Mouse (Mus musculus) liver, postnatal 0 days (tissue): ENCODE measurements around the gene Fes. TPM values are rescaled to one million over a fixed set of nuclear protein-coding genes. Genes with fewer than 3 reads are reported as not detected.

Source experiments
- ATAC-seq: fragments of 200-750 bp; cut with Nextera tagmentation; 2 replicates; pipeline ENCODE4 v1.8.0; 2017; ENCODE audit warnings: mild to moderate bottlenecking, moderate library complexity
- DNase-seq: peaks from one replicate; pipeline ENCODE4 v3.0.0-alpha.2; 2016
- H3K27ac ChIP-seq: fragments of 300-500 bp; sonication (generic); 2 replicates; pipeline ENCODE4 v1.5.1; 2014; ENCODE audit warnings: antibody characterized with exemption, moderate library complexity, mild to moderate bottlenecking, low read depth
- H3K27me3 ChIP-seq: fragments of 300-500 bp; sonication (generic); 2 replicates; pipeline ENCODE4 v1.6.1; 2014; ENCODE audit warnings: low read length, control low read depth, mixed read lengths; ENCODE audit not compliant: insufficient read depth
- H3K36me3 ChIP-seq: fragments of 300-500 bp; sonication (generic); replicated peaks from 2 replicates; pipeline ENCODE4 v1.6.1; 2014; ENCODE audit warnings: mild to moderate bottlenecking, control low read depth, low read length, moderate library complexity, mixed read lengths; ENCODE audit not compliant: insufficient read depth
- H3K4me1 ChIP-seq: fragments of 300-500 bp; sonication (generic); 2 replicates; pipeline ENCODE4 v1.6.1; 2014; ENCODE audit warnings: antibody characterized with exemption, mild to moderate bottlenecking, control low read depth; ENCODE audit not compliant: insufficient read depth
- H3K4me2 ChIP-seq: fragments of 300-500 bp; sonication (generic); 2 replicates; pipeline ENCODE4 v1.6.1; 2014; ENCODE audit warnings: low read depth, mild to moderate bottlenecking, low read length, moderate library complexity, mixed read lengths
- H3K4me3 ChIP-seq: fragments of 300-500 bp; sonication (generic); 2 replicates; pipeline ENCODE4 v1.5.1; 2014; ENCODE audit warnings: low read depth, low read length
- H3K9ac ChIP-seq: fragments of 300-500 bp; sonication (generic); replicated peaks from 2 replicates; pipeline ENCODE4 v1.6.1; 2014; ENCODE audit warnings: mild to moderate bottlenecking, moderate library complexity
- H3K9me3 ChIP-seq: fragments of 300-500 bp; sonication (generic); 2 replicates; pipeline ENCODE4 v1.6.1; 2016; ENCODE audit warnings: mild to moderate bottlenecking, control low read depth, low read length, mixed read lengths
- CTCF ChIP-seq: sonication (generic); IDR thresholded peaks from 2 replicates; pipeline ENCODE4 v1.5.1; 2016; ENCODE audit warnings: antibody characterized with exemption, low read depth
- EP300 ChIP-seq: IDR thresholded peaks from 2 replicates; pipeline ENCODE4 v1.6.1; 2016; ENCODE audit warnings: antibody characterized with exemption, low read depth, mild to moderate bottlenecking
- WGBS: fragments of 180-500 bp; shearing (Covaris S2); extraction: QIAGEN DNeasy Blood & Tissue Kit; methylation state at CpG from one replicate; pipeline ENCODE4 v1.1.7; 2014; ENCODE audit not compliant: insufficient replicate concordance; 5-methylcytosine and 5-hydroxymethylcytosine counted together
- polyA plus RNA-seq: library from polyadenylated mRNA; unstranded; fragments of >200 nt; fragmentation: Nextera tagmentation; extraction: Ambion mirVana; gene quantifications from 2 replicates; pipeline ENCODE4 v1.2.1, GENCODE M21; 2015

Gene Fes
- polyA plus RNA-seq, 1 experiment from 2014 or later, result 16.3 TPM

DNA sequence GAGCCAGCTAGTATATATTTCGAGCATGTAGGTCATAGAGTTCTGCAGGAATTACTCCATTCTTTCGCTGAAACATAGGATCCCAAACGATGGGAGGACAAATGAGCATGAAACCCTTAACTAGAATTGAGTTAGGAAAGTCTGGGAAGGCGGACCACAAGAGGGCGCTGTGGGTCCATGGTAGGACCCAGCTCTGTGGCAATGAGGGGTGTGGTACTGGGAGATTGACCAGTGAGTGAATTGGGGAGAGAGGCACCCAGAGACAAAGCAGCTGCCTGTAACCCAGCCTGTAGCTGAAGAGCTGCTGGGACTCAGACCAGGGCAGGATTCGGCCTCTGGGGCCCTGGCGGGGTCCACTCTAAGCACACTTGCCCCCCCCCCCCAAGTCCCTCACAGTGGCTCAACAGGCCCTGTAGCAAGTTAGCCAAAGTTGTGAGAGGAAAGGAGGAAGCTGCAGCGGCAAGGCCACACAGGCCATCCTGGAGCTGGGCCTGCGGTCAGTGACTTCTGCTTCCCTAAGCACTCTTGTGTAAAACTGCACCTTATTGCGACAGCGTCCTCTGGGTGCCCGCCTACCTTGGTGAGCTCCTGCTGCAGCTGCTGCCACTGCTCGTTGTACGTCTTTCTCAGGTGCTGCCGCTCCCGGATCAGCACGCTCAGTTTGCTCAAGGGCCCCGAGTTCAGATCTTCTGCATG lies 1.4 kb downstream of the Fes start:
- H3K36me3 ChIP-seq, result peaks cover 42% of the 10 kb centered on the region
- H3K27me3 ChIP-seq, result no peaks in the 10 kb centered on the region
- no peaks in the 10 kb centered on the region for H3K9me3 ChIP-seq
- H3K4me3 ChIP-seq, result peak overlapping the region; percentile 52
- 10% methylated on average over 18 of the region's 18 CpGs for WGBS
- peak overlapping the region; percentile 95 for H3K27ac ChIP-seq
- DNase-seq (peak; percentile 92), ATAC-seq (peak; percentile 83)
- TF ChIP-seq EP300 (no peak), CTCF (peak; percentile 98)
- H3K9ac ChIP-seq, result peak overlapping the region; percentile 71
- H3K4me2 ChIP-seq, result peak overlapping the region; percentile 67
- H3K4me1 ChIP-seq, result peaks cover 17% of the 10 kb centered on the region

DNA sequence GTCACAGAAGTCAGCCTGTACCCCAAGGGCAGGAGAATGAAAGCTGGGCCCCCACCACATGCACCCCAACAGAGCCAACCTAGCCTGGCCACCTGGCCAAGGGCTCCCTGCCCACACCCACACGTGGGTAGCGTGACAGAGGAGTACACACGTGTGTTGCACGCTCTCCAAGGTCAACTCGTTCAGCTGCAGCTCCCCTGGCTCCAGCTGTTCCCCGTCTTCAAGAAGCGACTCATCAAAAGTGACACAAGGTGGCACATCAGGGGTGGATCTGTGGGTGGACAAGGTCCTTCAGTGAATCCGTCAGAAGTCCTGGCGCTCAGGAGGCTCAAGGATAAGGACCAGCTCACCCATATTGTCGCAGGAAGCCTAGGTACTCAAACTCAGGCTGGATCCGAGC lies 4.8 kb downstream of the Fes start:
- Histone ChIP-seq H3K36me3 (peaks cover 50% of the 10 kb centered on the region), H3K9me3 (no peaks in the 10 kb centered on the region), H3K4me1 (peaks cover 11% of the 10 kb centered on the region), H3K4me3 (no peak overlapping the region), H3K9ac (no peak overlapping the region), H3K27me3 (no peaks in the 10 kb centered on the region), H3K27ac (no peak overlapping the region), H3K4me2 (no peak overlapping the region)
- no peak for DNase-seq
- ATAC-seq, result no peak
- 76% methylated on average over 11 of the region's 11 CpGs for WGBS
- TF ChIP-seq EP300, result no peak
- no peak for TF ChIP-seq CTCF

GRCm38 (mm10) chr7:80379531-80379930 lies 8.2 kb downstream of the Fes start:
- H3K27ac ChIP-seq, result no peak overlapping the region
- no peaks in the 10 kb centered on the region; the same call in 1 of the 2 replicates for H3K4me1 ChIP-seq
- H3K27me3 ChIP-seq, result no peaks in the 10 kb centered on the region
- peak; percentile 66 for TF ChIP-seq CTCF
- TF ChIP-seq EP300, result no peak
- DNase-seq, result peak; percentile 52
- ATAC-seq, result no peak
- no peak overlapping the region for H3K4me2 ChIP-seq
- H3K36me3 ChIP-seq, result peaks cover 57% of the 10 kb centered on the region
- H3K9ac ChIP-seq, result no peak overlapping the region
- 64% methylated on average over 13 of the region's 13 CpGs for WGBS
- H3K4me3 ChIP-seq, result no peak overlapping the region
- no peaks in the 10 kb centered on the region for H3K9me3 ChIP-seq

GRCm38 (mm10) chr7:80377471-80377870 lies 10.3 kb downstream of the Fes start:
- Histone ChIP-seq H3K27me3 (no peaks in the 10 kb centered on the region), H3K9ac (no peak overlapping the region), H3K4me3 (no peak overlapping the region), H3K9me3 (no peaks in the 10 kb centered on the region), H3K4me1 (no peaks in the 10 kb centered on the region; the same call in 1 of the 2 replicates), H3K27ac (no peak overlapping the region), H3K36me3 (peaks cover 37% of the 10 kb centered on the region), H3K4me2 (no peak overlapping the region)
- peak; percentile 83 for DNase-seq
- TF ChIP-seq EP300 (no peak), CTCF (peak; percentile 91)
- 39% methylated on average over 6 of the region's 6 CpGs for WGBS
- peak; percentile 26; the same call in 1 of the 2 replicates for ATAC-seq

GRCm38 (mm10) chr7:80376192-80376591 lies 11.6 kb downstream of the Fes start:
- ATAC-seq (no peak), DNase-seq (no peak)
- Histone ChIP-seq H3K4me1 (peaks cover 5% of the 10 kb centered on the region), H3K9ac (no peak overlapping the region), H3K36me3 (peaks cover 32% of the 10 kb centered on the region), H3K9me3 (no peaks in the 10 kb centered on the region), H3K4me2 (no peak overlapping the region), H3K27me3 (no peaks in the 10 kb centered on the region), H3K27ac (0 out of 2 replicates have a peak overlapping the region, but pooled peaks have one; percentile 32), H3K4me3 (no peak overlapping the region)
- WGBS, result 80% methylated on average over 10 of the region's 10 CpGs
- no peak for TF ChIP-seq CTCF
- TF ChIP-seq EP300, result no peak

DNA sequence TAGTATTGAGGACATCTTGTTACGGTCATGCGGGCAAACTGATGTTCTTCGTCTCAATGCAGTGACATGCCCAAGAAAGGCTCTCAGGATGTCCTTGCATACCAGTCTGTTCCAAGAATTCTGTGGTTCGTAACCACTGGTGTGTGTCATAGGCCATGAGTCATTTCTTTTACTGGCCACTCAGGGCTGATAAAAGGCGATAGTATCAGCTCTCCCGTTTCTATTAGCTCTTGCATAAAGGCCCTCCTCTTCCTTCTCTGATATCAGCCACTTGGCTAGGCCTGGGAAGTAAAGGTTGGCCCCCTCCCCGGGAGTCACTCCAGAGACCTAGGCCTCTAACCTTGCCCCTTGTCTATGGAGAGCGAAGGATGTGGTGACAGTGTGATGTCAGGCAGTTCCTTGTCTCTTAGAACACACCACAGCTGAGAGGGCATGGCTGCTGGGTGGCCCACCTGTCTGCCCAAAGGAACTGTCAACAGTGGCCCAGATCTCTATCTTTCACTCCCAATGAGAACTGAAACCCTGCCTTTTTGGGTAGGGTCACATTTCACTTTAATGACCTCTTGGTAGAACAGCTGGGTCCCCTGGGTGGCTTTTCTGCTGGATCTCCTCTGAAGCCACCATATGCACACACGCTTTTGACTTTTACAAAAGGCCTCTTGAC lies 12.2 kb downstream of the Fes start:
- 53% methylated on average over 9 of the region's 9 CpGs for WGBS
- H3K4me2 ChIP-seq, result no peak overlapping the region
- DNase-seq (no peak), ATAC-seq (peak; percentile 16)
- H3K4me1 ChIP-seq, result peaks cover 6% of the 10 kb centered on the region
- no peaks in the 10 kb centered on the region for H3K27me3 ChIP-seq
- H3K27ac ChIP-seq, result peak overlapping the region; percentile 51; the same call in 1 of the 2 replicates
- peaks cover 25% of the 10 kb centered on the region for H3K36me3 ChIP-seq
- H3K9ac ChIP-seq, result no peak overlapping the region
- no peaks in the 10 kb centered on the region for H3K9me3 ChIP-seq
- TF ChIP-seq CTCF (no peak), EP300 (peak; percentile 47; the same call in 1 of the 2 replicates)
- H3K4me3 ChIP-seq, result no peak overlapping the region
